Mouse (Mus musculus): ENCODE results near the gene Hdac2. TPM values are rescaled to one million over a fixed set of nuclear protein-coding genes. Genes with fewer than 3 reads are reported as not detected.

Gene Hdac2
- 154 and 162 TPM in 2 replicates for polyA plus RNA-seq (2012; rRNA removed)

DNA sequence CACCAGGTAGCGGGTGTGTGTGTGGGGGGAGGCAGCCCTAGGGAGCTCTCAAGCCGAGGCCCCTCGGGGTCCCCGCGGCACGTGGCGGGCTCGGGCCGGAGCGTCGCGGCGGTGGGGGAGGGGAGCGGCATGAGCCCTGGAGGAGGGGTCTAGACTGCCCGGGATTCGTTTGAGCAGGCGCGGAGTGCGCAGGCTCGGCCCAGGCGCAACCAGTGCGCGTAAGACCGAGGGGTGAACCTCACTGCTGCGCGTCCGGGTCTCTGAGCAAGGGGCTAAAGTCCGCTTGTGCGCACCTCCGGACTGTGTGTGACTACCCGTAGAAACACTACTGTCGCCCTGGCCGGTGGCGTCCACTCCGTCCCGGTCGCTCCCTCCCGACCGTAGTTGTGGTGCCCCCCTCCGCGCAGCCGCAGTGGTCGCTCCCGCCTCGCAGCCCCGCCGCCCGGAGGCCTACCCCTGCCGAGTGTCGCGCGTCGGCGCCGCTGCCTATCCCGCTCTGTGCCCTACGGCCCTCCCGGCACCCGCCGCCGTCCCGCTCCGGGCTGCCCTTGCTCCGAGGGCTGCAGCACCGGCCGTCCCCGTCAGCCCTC, at the start of gene Hdac2:
Gene Hdac2, plus strand, starts transcription at position 459 of the 590 bp plus-strand sequence.

Other genes starting within 250 kb of the Hdac2 start
- 275 and 289 TPM in 2 replicates for gene Marcks, start 164.4 kb downstream of the Hdac2 start, polyA plus RNA-seq (2012; rRNA removed)

Measured in central nervous system, embryonic 18 days (tissue).